Mouse (Mus musculus) left cerebral cortex, adult 11 months (tissue): ENCODE data around the gene Six1.
"Not testable (repeated sequence)": the region's sequence is repeated elsewhere in the genome, so short reads cannot be mapped to it uniquely, and the experiment has no call there.

ENCODE experiments used
- DNase-seq: peaks from one replicate; pipeline ENCODE4 v3.0.0; 2022; ENCODE audit warnings: low spot score

Six1 gene

GRCm38 (mm10) chr12:73053668-73054241 is at the start of gene Six1:
Six1 (minus strand) TSS chr12:73053887.
- no peak for DNase-seq

GRCm38 (mm10) chr12:73098593-73098992 is 44.9 kb upstream of the Six1 start:
- no peak for DNase-seq

GRCm38 (mm10) chr12:73096177-73096576 is 42.5 kb upstream of the Six1 start:
- not testable (repeated sequence) for DNase-seq

GRCm38 (mm10) chr12:73094605-73095004 is 40.9 kb upstream of the Six1 start:
- DNase-seq = no peak

- DNase-seq = no peak
Observed at GRCm38 (mm10) chr12:73094189-73094588, 40.5 kb upstream of the Six1 start.

GRCm38 (mm10) chr12:73090672-73091335 is 37.1 kb upstream of the Six1 start:
- no peak for DNase-seq

- no peak for DNase-seq
Observed at GRCm38 (mm10) chr12:73088911-73089310, 35.2 kb upstream of the Six1 start.

GRCm38 (mm10) chr12:73088500-73088899 is 34.8 kb upstream of the Six1 start:
- no peak for DNase-seq

- DNase-seq = no peak
Observed at GRCm38 (mm10) chr12:73087086-73087485, 33.4 kb upstream of the Six1 start.

- no peak for DNase-seq
Observed at GRCm38 (mm10) chr12:73085739-73086630, 32.3 kb upstream of the Six1 start.

- DNase-seq = no peak
Observed at GRCm38 (mm10) chr12:73083773-73084172, 30.1 kb upstream of the Six1 start.

- DNase-seq = not testable (repeated sequence)
Observed at GRCm38 (mm10) chr12:73081828-73082227, 28.1 kb upstream of the Six1 start.

GRCm38 (mm10) chr12:73060805-73061410 is 7.2 kb upstream of the Six1 start:
- no peak for DNase-seq

- no peak for DNase-seq
Observed at GRCm38 (mm10) chr12:73057492-73057891, 3.8 kb upstream of the Six1 start.

- DNase-seq = no peak
Observed at GRCm38 (mm10) chr12:73055451-73055850, 1.8 kb upstream of the Six1 start.

GRCm38 (mm10) chr12:73054576-73055185 is 994 bp upstream of the Six1 start:
- DNase-seq = no peak

- DNase-seq = no peak
Observed at GRCm38 (mm10) chr12:73052651-73053591, 766 bp downstream of the Six1 start.

- DNase-seq = no peak
Observed at GRCm38 (mm10) chr12:73052036-73052650, 1.5 kb downstream of the Six1 start.

- no peak for DNase-seq
Observed at GRCm38 (mm10) chr12:73050811-73051580, 2.7 kb downstream of the Six1 start.

GRCm38 (mm10) chr12:73050305-73050704 is 3.4 kb downstream of the Six1 start:
- no peak for DNase-seq
